Mouse (Mus musculus) kidney, postnatal 0 days (tissue): ENCODE data around the gene Akt1. TPM values are rescaled to one million over a fixed set of nuclear protein-coding genes. Genes with fewer than 3 reads are reported as not detected.
A peak's percentile ranks its signal among the peaks of the same experiment; 100 is the strongest.

Experiments
- ATAC-seq: fragments of 200-750 bp; cut with Nextera tagmentation; replicated peaks from 2 replicates; pipeline ENCODE4 v1.8.0; 2017; ENCODE audit warnings: low read depth, moderate number of reproducible peaks, moderate TSS enrichment, moderate library complexity; ENCODE audit not compliant: low FRiP score
- DNase-seq: peaks from one replicate; pipeline ENCODE4 v3.0.0-alpha.2; 2016; ENCODE audit warnings: low spot score
- H3K27ac ChIP-seq: fragments of 300-500 bp; sonication (generic); 2 replicates; pipeline ENCODE4 v1.5.1; 2014; ENCODE audit warnings: mild to moderate bottlenecking
- H3K27me3 ChIP-seq: fragments of 300-500 bp; sonication (generic); 2 replicates; pipeline ENCODE4 v1.6.1; 2014; ENCODE audit warnings: low read length, mixed read lengths; ENCODE audit not compliant: insufficient read depth
- H3K36me3 ChIP-seq: fragments of 300-500 bp; sonication (generic); 2 replicates; pipeline ENCODE4 v1.6.1; 2014; ENCODE audit warnings: low read length, mixed read lengths; ENCODE audit not compliant: insufficient read depth
- H3K4me1 ChIP-seq: fragments of 300-500 bp; sonication (generic); replicated peaks from 2 replicates; pipeline ENCODE4 v1.6.1; 2014; ENCODE audit warnings: antibody characterized with exemption, low read length, mixed read lengths; ENCODE audit not compliant: insufficient read depth
- H3K4me2 ChIP-seq: fragments of 300-500 bp; sonication (generic); 2 replicates; pipeline ENCODE4 v1.6.1; 2014; ENCODE audit warnings: mild to moderate bottlenecking, low read length, moderate library complexity, mixed read lengths
- H3K4me3 ChIP-seq: fragments of 300-500 bp; sonication (generic); replicated peaks from 2 replicates; pipeline ENCODE4 v1.5.1; 2014; ENCODE audit warnings: low read depth, low read length
- H3K9ac ChIP-seq: fragments of 300-500 bp; sonication (generic); 2 replicates; pipeline ENCODE4 v1.6.1; 2014; ENCODE audit warnings: low read depth, low read length
- H3K9me3 ChIP-seq: fragments of 300-500 bp; sonication (generic); replicated peaks from 2 replicates; pipeline ENCODE4 v1.6.1; 2016; ENCODE audit warnings: low read length, inconsistent platforms, mixed read lengths
- CTCF ChIP-seq: IDR thresholded peaks from 2 replicates; pipeline ENCODE4 v1.5.1; 2016; ENCODE audit warnings: antibody characterized with exemption, low read depth, mild to moderate bottlenecking, moderate library complexity
- WGBS: fragments of 180-500 bp; shearing (Covaris S2); extraction: QIAGEN DNeasy Blood & Tissue Kit; methylation state at CpG from one replicate; pipeline ENCODE4 v1.1.7; 2014; 5-methylcytosine and 5-hydroxymethylcytosine counted together
- polyA plus RNA-seq: library from polyadenylated mRNA; unstranded; fragments of >200 nt; fragmentation: Nextera tagmentation; extraction: Ambion mirVana; gene quantifications from 2 replicates; pipeline ENCODE4 v1.2.1, GENCODE M21; 2015

Akt1 gene
- polyA plus RNA-seq = 72.5 and 114 TPM in 2 replicates

DNA sequence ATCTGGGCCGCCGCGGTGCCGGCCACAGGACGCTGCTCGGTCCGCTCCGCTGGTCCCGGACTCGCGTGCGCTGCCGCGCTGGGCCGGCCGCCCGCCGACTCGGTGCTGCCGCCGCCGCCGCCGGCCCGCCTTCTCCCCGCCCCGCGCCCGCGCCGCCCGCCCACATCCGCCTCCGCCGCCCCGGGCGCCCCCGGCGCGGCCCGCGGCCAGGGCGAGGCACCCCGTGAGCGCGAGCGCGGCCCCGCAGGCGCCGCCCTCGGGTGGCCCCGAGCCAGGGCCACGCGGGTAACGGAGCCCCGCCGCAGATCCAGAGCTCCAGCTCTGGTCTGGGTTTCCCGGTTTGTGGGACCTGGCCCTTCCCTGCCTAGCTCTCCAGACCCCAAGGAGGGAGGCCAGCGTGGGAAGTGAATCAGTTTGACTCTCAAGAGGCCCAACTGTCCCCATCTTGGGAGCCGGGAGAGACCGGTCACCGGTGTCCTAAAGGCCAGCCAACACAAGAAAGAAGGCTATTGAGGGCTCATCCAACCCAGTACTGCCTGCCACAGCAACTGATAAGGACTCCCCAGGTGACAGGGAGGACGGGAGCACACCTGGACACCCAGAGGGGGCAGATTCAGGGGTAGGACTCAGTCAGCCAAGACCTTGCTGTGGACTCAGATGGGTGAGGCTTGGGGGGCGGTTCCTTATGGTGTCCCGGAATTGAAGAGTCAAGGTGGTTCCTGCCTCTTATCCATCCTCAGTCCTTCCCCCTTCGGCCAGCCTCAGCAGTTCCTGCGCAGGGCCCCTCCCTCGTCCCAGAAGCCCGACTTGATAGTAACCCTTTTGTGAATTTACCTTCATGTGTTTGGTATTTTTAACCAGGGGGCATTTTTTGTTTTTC is at the start of gene Akt1:
Gene Akt1, minus strand, starts transcription at position 753 of the 880 bp plus-strand sequence.
- WGBS = under 1% methylated on average over 57 of the region's 70 CpGs
- H3K4me3 ChIP-seq = peak within 1 kb of the TSS; percentile 96
- peaks cover 41% of the 10 kb centered on the region for H3K4me1 ChIP-seq
- peak within 1 kb of the TSS; percentile 99 for H3K9ac ChIP-seq
- ATAC-seq (0 out of 2 replicates have a peak, but pooled peaks have one; percentile 3), DNase-seq (peak; percentile 79)
- peak within 1 kb of the TSS; percentile 79 for H3K4me2 ChIP-seq
- no peaks in the 10 kb centered on the region for H3K27me3 ChIP-seq
- H3K36me3 ChIP-seq = peaks cover 17% of the 10 kb centered on the region; the same call in 1 of the 2 replicates
- peak within 1 kb of the TSS; percentile 97 for H3K27ac ChIP-seq
- no peaks in the 10 kb centered on the region for H3K9me3 ChIP-seq
- TF ChIP-seq CTCF = no peak

DNA sequence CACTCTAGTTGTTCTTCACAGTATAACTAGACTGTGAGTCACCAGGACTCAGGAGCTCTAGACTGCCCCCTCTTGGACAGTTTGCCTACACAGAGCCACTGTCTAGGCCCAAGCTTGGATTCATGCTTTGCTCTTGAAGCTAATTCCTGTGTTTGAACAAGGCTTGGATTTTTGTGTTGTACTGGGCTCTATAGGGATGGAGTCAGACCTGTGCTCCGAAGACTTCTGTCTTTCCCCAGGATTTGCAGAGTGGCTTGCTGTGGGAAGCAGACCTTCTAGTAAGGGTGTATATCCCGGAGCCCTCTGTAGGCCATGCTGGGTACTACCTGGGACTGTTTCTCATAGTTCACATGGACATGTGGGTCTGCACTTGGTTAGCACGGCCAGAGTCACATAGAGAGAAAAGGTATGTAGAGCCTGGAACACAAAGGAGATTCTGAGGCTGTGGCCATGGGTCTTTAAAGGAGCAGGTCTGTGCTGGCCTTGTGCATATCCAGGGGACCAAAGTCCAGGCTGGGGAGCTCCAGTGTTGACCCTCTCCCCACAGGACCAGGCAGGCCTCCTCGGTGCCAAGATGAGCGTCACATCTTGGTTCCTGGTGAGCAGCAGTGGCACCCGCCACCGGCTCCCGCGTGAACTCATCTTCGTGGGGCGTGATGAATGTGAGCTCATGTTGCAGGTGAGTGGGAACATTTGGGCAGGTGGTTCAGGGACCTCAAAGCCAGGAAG is 49.6 kb upstream of the Akt1 start:
- DNase-seq = peak; percentile 78
- H3K9me3 ChIP-seq = no peaks in the 10 kb centered on the region
- H3K27me3 ChIP-seq = no peaks in the 10 kb centered on the region
- 73% methylated on average over 11 of the region's 11 CpGs for WGBS
- no peak overlapping the region for H3K9ac ChIP-seq
- no peak overlapping the region for H3K27ac ChIP-seq
- no peak; the same call in 1 of the 2 replicates for ATAC-seq
- TF ChIP-seq CTCF = peak; percentile 75
- no peak overlapping the region for H3K4me3 ChIP-seq
- H3K4me2 ChIP-seq = no peak overlapping the region
- H3K4me1 ChIP-seq = peaks cover 6% of the 10 kb centered on the region; the same call in 1 of the 2 replicates
- H3K36me3 ChIP-seq = no peaks in the 10 kb centered on the region; the same call in 1 of the 2 replicates

DNA sequence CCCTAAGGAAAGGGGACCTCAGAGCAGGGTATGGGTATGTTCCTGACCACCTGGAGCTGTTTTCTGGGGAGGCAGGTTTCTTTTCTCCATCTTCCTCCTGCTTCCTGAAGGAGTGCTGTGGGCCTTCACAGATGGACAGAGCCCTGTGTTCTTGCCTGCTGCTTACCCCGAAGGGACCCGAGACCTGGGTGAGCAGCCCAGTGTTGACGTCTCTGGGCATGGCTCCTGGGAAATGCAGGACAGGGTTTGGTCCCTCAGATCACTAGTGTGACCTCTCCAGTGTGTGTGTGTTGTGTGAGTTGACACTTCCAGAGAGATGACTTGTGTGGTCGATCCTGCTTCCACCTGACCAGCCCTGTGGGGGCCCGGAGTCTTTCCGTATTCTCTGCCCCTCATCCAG is 48.8 kb upstream of the Akt1 start:
- 86% methylated on average over 6 of the region's 6 CpGs for WGBS
- peak overlapping the region; percentile 89; the same call in 1 of the 2 replicates for H3K9ac ChIP-seq

DNA sequence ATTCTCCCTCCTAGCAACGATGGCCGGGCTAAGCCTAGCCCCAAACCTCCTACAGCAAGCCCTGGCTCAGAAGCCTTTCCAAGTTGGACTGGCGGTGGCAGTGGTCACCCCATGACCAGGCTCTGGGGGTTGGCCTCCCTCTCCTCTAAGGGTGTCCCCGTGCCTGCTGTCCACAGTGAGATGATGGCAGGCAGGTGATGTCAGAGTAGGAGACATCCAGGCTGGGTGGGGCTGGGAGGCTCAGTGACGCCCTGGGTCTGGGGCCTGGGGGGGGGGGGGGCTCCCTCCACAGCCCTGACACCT is 48.3 kb upstream of the Akt1 start:
- DNase-seq (no peak), ATAC-seq (no peak)
- 3% methylated on average over 5 of the region's 5 CpGs for WGBS
- Histone ChIP-seq H3K4me3 (peak overlapping the region; percentile 80), H3K27ac (peak overlapping the region; percentile 96; the same call in 1 of the 2 replicates), H3K27me3 (no peaks in the 10 kb centered on the region), H3K4me1 (peaks cover 9% of the 10 kb centered on the region; the same call in 1 of the 2 replicates), H3K36me3 (no peaks in the 10 kb centered on the region; the same call in 1 of the 2 replicates), H3K9me3 (no peaks in the 10 kb centered on the region), H3K4me2 (peak overlapping the region; percentile 98), H3K9ac (peak overlapping the region; percentile 89)
- no peak for TF ChIP-seq CTCF

More for the DNA sequence above, 48.8 kb upstream of the Akt1 start:
- no peak for TF ChIP-seq CTCF
- Histone ChIP-seq H3K27ac (no peak overlapping the region), H3K27me3 (no peaks in the 10 kb centered on the region), H3K4me3 (peak overlapping the region; percentile 80; the same call in 1 of the 2 replicates), H3K9me3 (no peaks in the 10 kb centered on the region), H3K36me3 (no peaks in the 10 kb centered on the region; the same call in 1 of the 2 replicates), H3K4me2 (peak overlapping the region; percentile 98), H3K4me1 (peaks cover 9% of the 10 kb centered on the region; the same call in 1 of the 2 replicates)
- no peak for ATAC-seq
- DNase-seq = no peak

DNA sequence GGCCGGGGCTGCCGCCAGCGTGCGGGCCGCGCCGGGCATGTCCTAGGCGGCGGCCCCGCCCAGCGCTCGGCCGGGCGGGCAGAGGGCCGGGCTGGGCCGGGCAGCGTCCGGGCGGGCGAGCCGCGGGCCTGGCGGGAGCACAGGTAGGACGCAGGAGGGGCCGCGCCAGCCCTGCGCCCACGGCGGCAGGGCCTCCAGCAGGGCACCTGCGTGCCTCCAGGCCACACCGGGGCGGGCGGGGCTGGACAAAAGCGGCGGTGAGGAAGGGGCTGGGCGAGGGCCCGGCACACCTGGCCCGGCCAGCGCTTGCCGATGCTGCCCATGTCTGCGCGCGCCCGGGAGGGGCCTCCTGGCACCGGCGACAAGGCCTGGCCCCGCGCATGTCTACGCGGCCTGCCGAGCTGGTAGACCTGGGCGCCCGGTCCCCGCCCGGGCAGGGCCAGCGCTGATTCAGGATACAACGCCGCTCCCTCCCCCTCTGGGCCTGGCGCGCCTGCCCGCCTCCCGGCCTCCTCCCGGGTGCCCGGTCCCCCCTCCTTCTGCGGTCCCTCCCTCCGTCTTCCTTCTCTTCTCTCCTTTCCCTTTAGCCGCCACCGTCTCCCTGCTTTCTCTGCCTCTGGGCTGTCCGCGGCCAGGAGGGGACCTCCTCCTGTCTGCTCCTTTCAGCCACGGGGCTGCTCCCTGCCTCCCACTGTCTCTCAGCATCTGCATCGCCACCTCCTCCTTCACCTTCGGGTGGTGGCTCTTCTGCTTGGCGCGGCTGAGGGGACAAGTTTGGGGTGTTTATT is 47.8 kb upstream of the Akt1 start:
- ATAC-seq = peak; percentile 31; the same call in 1 of the 2 replicates
- Histone ChIP-seq H3K4me3 (peak overlapping the region; percentile 80), H3K36me3 (no peaks in the 10 kb centered on the region; the same call in 1 of the 2 replicates), H3K9ac (peak overlapping the region; percentile 89), H3K27me3 (no peaks in the 10 kb centered on the region), H3K4me2 (peak overlapping the region; percentile 98), H3K9me3 (no peaks in the 10 kb centered on the region), H3K4me1 (peaks cover 9% of the 10 kb centered on the region; the same call in 1 of the 2 replicates), H3K27ac (peak overlapping the region; percentile 96)
- under 1% methylated on average over 58 of the region's 75 CpGs for WGBS
- peak; percentile 56 for DNase-seq
- no peak for TF ChIP-seq CTCF
